Mouse (Mus musculus): ENCODE measurements at regions not wholly inside any gene's neighbourhood (a gene's known extent, or its start where the extent isn't known, plus 50 kb on each side); places are given as distances from the start of the nearest gene placed in this dataset.

DNA sequence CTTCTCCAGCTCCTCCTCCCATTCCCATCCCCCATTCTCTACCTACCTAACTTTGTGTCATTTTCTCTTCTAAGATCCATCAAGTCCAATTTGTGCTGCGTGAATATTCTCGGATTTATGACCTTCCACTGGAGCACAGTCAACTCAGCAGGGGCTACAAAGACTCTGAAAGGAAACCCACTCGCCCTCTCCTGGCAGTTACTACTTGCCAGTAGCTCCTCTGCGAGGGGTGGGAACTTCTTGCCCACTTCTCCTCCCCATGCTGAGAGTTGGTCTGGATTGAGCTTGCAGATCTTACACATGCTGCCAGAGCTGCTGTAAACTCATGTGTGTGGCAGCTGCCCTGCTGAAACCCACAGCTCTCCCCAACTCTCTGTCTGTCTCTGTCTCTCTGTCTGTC, 57.1 kb upstream of the Rad23b start:
- TF ChIP-seq CTCF (IDR thresholded peaks at IDR 0.05; ENCODE audit: borderline replicate concordance, insufficient read depth, low read length), result no peak
- no peak for TF ChIP-seq POLR2A (IDR thresholded peaks at IDR 0.05; ENCODE audit: low read depth, low read length)
